Mouse (Mus musculus): ENCODE results near the gene Gna11.

Gna11 gene

DNA sequence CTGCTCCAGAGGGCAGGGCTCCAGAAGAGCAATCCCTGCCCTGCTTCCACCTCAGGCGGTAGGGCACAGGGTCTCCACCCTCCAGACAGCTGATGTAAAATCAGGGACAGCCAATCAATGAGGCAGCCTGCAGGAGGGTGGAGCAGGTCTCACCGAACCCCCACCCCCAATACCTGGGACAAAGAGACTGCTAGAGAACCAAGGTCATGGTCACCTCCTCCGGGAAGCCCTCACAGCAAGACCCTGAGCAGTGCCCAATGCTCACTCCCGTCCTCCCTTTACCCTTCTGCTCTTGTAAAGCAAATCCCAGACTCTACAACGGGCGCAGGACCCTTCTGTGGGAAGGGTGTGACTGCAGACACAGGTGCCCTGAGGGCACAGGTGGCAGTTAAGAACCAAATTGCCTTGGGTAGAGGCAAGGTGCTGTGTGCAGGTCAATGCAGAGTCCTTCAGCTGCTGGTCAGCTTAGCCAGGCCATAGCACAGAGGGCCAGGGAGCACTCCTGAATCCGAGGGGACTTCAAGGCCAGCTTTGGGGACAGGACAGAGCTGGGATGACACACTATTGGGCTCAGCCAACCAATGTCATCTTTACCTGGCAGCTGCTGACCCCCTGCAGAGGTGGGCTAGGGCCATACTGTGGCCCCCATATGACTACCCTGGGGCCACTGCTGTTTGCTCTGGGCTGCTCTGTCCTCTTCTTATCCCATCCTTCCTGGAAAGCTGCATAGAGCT, 2.1 kb downstream of the Gna11 start:
- DNase-seq, result peak; percentile 59

GRCm38 (mm10) chr10:81541803-81542202, 3.2 kb downstream of the Gna11 start:
- DNase-seq, result no peak

DNA sequence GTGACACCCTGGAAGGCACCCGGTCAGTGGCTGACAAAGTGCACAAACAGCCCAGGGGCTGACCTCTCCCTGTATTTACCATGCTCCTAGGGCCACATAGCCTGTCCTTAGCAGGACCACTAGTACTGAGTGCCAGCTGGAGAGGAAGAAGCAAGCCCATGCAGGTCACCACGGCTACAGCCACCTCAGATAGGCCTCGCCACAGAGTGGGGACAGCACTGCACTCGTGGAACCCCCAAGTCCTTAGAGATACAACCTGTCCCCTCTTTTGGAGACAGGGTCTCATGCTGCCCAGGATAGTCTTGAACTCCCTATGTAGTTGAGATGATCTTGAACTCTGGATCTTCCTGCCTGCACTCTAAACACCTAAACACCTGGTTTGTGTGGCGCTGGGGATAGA, 3.6 kb downstream of the Gna11 start:
- DNase-seq, result no peak

GRCm38 (mm10) chr10:81538321-81539048, 6.5 kb downstream of the Gna11 start:
- no peak for DNase-seq

- DNase-seq, result no peak
Observed at GRCm38 (mm10) chr10:81537429-81537828, 7.6 kb downstream of the Gna11 start.

DNA sequence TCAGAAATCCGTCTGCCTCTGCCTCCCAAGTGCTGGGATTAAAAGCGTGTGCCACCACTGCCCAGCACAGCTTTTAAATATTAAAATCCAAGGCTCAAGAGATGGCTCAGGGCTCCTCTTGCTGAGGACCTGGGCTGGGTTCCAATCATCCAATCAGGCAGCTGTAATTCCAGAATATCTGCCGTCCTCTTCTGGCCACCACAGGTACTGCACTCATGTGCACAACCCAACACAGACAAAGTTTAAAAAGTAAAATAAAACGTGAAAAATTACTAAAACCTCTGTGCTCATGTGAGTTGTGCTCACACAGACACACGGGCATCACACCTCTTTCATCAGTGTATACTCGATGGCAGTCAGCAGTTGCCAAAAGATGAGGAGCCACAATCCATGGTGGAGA, 8.3 kb downstream of the Gna11 start:
- DNase-seq, result no peak

DNA sequence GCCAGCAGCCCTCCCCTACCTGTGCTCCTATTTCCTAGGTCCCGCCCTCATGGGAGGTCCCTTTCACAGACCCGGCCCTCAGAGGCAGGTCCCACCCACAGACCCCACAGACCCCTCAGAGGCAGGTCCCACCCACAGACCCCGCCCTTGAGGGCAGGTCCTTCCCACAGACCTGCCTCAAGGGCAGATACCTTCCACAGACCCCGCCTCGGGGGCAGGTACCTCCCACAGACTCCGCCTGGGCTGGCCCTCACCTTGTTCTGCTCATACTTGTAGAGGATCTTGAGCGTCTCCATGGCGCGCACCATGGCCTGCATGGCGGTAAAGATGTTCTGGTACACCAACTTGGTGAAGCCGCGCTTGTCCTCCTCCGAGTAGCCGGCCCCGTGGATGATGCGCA, 10.2 kb downstream of the Gna11 start:
- DNase-seq, result no peak

- peak; percentile 64 for DNase-seq
Observed at GRCm38 (mm10) chr10:81526779-81527178, 18.2 kb downstream of the Gna11 start.

DNA sequence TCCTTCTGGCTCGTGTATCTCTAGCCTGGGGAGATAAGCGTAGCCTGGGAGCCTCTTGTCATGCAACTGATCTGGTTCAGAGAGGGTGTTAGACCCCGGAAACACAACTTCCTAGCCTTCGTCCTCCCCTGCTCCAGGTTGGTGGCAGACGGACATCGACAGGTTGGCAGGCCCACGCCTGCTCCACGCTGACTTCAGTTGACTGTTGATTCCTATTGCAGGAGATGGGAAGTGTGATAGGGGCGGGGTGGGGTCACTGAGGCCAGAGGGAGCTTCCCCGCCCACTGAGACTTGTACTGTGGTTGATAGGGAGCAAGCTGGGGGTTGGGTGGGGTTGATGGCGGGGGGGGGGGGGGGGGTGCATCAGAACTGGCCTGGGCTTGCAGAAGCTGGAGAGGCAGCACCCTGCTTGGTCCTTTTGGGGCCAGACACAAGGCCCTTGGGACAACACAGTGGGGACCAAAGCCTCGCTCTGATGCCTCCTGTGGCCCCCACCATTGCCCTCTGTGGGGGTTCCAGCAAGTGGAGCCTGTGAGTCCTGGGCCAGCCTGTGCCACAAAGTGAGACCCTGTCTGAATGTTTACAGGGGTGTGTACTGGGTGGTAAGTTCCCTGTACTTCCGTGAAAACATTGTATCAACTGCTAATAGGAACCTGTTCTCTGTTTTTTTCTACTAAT, 19.8 kb downstream of the Gna11 start:
- DNase-seq, result no peak

GRCm38 (mm10) chr10:81524051-81524605, 20.9 kb downstream of the Gna11 start, which contains the start of gene Gna15:
TSS of gene Gna15 (minus strand) at chr10:81524225.
- DNase-seq, result no peak

GRCm38 (mm10) chr10:81523570-81523969, 21.4 kb downstream of the Gna11 start:
- DNase-seq, result no peak

GRCm38 (mm10) chr10:81523142-81523541, 21.8 kb downstream of the Gna11 start:
- DNase-seq, result no peak

GRCm38 (mm10) chr10:81519978-81520365, 25.0 kb downstream of the Gna11 start:
- no peak for DNase-seq

- no peak for DNase-seq
Observed at GRCm38 (mm10) chr10:81519227-81519977, 25.6 kb downstream of the Gna11 start.

DNA sequence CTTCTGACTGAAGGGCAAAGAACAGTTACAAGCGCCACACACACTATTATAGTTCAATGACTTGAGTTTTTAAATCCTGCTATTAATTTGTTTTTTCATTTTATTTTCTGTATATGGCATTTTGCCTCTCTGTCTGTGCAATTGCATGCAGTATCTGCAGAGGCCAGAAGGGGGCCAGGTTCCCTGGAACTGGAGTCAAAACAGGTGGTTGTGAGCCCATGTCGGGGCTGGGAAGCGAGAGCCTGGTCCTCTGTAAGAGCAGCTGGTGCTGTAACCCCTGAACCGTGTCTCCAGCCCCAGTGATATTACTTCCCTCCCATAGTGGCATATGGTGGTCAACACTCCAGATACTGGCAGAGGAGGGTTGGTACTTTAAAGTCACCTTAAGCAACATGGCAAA, 26.4 kb downstream of the Gna11 start:
- DNase-seq, result no peak

GRCm38 (mm10) chr10:81517227-81517626, 27.8 kb downstream of the Gna11 start:
- no peak for DNase-seq

DNA sequence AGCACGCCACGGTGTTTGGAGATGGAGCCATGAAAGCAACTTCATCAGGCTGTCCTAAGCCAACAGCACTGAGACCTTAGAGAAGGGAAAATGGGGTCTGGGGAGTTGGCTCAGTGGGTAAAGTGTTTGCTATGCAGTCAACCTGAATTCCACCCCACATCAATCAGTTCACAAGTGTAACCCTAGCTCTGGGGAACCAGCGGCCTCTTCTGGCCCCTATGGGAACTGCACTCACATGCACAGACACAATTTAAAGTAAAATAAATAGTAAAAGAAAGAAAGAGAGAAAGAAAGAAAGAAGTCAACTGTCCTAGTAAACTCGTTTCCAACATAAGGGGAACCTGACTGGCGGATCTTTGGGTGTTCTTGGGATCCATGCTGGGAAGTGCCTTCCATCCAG, 31.2 kb downstream of the Gna11 start:
- no peak for DNase-seq

- no peak for DNase-seq
Observed at GRCm38 (mm10) chr10:81510246-81510810, 34.7 kb downstream of the Gna11 start.

GRCm38 (mm10) chr10:81507691-81508489, 37.1 kb downstream of the Gna11 start:
- DNase-seq, result no peak

- DNase-seq, result no peak
Observed at GRCm38 (mm10) chr10:81507095-81507494, 37.9 kb downstream of the Gna11 start.

GRCm38 (mm10) chr10:81505016-81505664, 39.9 kb downstream of the Gna11 start:
- DNase-seq, result no peak

Measured in cerebellum, adult 9-11 months (tissue).